Mouse (Mus musculus) embryonic facial prominence, embryonic 14.5 days (tissue): ENCODE data around the gene Zfp385b. TPM values are rescaled to one million over a fixed set of nuclear protein-coding genes. Genes with fewer than 3 reads are reported as not detected.

ENCODE experiments used
- ATAC-seq: fragments of 200-750 bp; cut with Nextera tagmentation; 2 replicates; pipeline ENCODE4 v1.8.0; 2017; ENCODE audit warnings: low read depth, moderate number of reproducible peaks, moderate TSS enrichment
- DNase-seq: peaks from one replicate; pipeline ENCODE4 v3.0.0-alpha.2; 2015; ENCODE audit warnings: low spot score
- H3K27ac ChIP-seq: fragments of 300-500 bp; sonication (generic); replicated peaks from 2 replicates; pipeline ENCODE4 v1.5.1; 2014; ENCODE audit warnings: low read depth, mild to moderate bottlenecking, low read length, moderate library complexity
- H3K27me3 ChIP-seq: fragments of 300-500 bp; sonication (generic); replicated peaks from 2 replicates; pipeline ENCODE4 v1.6.1; 2014; ENCODE audit warnings: low read length; ENCODE audit not compliant: control insufficient read depth, insufficient read depth
- H3K36me3 ChIP-seq: fragments of 300-500 bp; sonication (generic); 2 replicates; pipeline ENCODE4 v1.6.1; 2014; ENCODE audit warnings: low read length, mixed read lengths; ENCODE audit not compliant: control insufficient read depth, insufficient read depth
- H3K4me1 ChIP-seq: fragments of 300-500 bp; sonication (generic); 2 replicates; pipeline ENCODE4 v1.6.1; 2014; ENCODE audit warnings: antibody characterized with exemption, low read length; ENCODE audit not compliant: control insufficient read depth, insufficient read depth
- H3K4me2 ChIP-seq: fragments of 300-500 bp; sonication (generic); 2 replicates; pipeline ENCODE4 v1.6.1; 2014; ENCODE audit warnings: low read depth, mild to moderate bottlenecking, low read length, moderate library complexity, mixed read lengths
- H3K4me3 ChIP-seq: fragments of 300-500 bp; sonication (generic); 2 replicates; pipeline ENCODE4 v1.5.1; 2014; ENCODE audit warnings: low read depth, mild to moderate bottlenecking, low read length
- H3K9ac ChIP-seq: fragments of 300-500 bp; sonication (generic); 2 replicates; pipeline ENCODE4 v1.6.1; 2014; ENCODE audit warnings: low read depth, mild to moderate bottlenecking, low read length, moderate library complexity, mixed read lengths
- H3K9me3 ChIP-seq: fragments of 300-500 bp; sonication (generic); 2 replicates; pipeline ENCODE4 v1.6.1; 2016; ENCODE audit warnings: low read length; ENCODE audit not compliant: control insufficient read depth
- WGBS: fragments of 180-500 bp; shearing (Covaris S2); extraction: QIAGEN DNeasy Blood & Tissue Kit; methylation state at CpG from one replicate; pipeline ENCODE4 v1.1.7; 2014; 5-methylcytosine and 5-hydroxymethylcytosine counted together
- polyA plus RNA-seq: library from polyadenylated mRNA; unstranded; fragments of >200 nt; fragmentation: Nextera tagmentation; extraction: Ambion mirVana; gene quantifications from 2 replicates; pipeline ENCODE4 v1.2.1, GENCODE M21; 2014

Gene Zfp385b
- polyA plus RNA-seq, 1 experiment from 2014 or later = 8.9 TPM

DNA sequence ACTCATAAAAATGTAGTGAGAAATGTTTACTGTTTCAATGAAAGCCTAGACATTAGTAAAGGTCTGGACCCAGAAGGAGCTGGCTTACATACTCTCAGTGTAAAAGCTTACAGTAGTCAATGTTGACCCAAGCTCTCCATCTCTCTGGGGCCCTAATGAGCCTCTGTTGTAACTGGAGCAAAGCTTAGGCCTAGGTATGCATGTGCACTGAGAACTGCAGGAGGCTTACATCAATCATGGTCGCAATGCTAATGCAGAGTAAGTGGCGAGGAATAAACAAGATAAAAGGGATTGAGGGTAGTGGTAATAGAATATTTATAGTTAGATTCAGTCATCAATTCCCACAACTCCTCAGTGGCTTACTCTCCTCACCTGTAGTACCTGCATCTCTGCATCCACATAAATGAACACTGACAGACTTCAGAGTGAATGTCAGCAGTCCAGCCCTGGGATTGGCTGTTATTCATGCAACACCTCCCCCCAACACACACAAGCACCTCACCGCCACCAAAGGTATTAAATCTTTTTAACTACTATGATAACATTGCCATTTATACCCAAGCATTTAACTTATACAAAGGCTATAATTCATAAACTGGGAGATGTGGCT is 191.7 kb downstream of the Zfp385b start:
- WGBS = 69% methylated on average over 3 of the region's 3 CpGs
- no peaks in the 10 kb centered on the region for H3K4me1 ChIP-seq
- H3K9ac ChIP-seq = no peak overlapping the region
- no peaks in the 10 kb centered on the region for H3K36me3 ChIP-seq
- H3K27me3 ChIP-seq = no peaks in the 10 kb centered on the region
- ATAC-seq (no peak), DNase-seq (no peak)
- H3K4me2 ChIP-seq = no peak overlapping the region
- H3K4me3 ChIP-seq = no peak overlapping the region
- H3K27ac ChIP-seq = no peak overlapping the region
- no peaks in the 10 kb centered on the region for H3K9me3 ChIP-seq

DNA sequence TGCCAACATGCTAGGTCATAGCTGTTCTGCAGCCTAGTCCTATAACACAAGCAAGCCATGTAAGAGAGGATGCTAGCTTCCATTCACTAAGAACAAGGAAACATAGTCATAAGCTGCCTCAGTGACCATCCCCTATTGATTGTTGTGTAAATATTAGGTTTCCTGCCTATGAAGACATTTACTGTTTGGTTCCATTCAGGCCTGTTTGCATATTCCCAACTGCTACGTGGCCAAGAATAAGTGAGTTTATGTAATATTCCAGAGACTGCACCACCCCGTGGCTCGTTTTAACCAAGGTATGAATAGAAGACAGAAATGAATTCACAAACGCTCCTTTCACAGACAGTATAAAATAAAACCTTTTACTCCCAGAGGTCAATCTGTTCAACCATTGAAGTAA is 200.8 kb downstream of the Zfp385b start:
- no peak overlapping the region for H3K9ac ChIP-seq
- H3K27me3 ChIP-seq = no peaks in the 10 kb centered on the region
- H3K36me3 ChIP-seq = no peaks in the 10 kb centered on the region
- no peaks in the 10 kb centered on the region for H3K9me3 ChIP-seq
- 79% methylated on average over 4 of the region's 4 CpGs for WGBS
- peak; percentile 25 for DNase-seq
- no peaks in the 10 kb centered on the region for H3K4me1 ChIP-seq
- no peak for ATAC-seq
- no peak overlapping the region for H3K4me3 ChIP-seq
- no peak overlapping the region for H3K27ac ChIP-seq
- H3K4me2 ChIP-seq = no peak overlapping the region

DNA sequence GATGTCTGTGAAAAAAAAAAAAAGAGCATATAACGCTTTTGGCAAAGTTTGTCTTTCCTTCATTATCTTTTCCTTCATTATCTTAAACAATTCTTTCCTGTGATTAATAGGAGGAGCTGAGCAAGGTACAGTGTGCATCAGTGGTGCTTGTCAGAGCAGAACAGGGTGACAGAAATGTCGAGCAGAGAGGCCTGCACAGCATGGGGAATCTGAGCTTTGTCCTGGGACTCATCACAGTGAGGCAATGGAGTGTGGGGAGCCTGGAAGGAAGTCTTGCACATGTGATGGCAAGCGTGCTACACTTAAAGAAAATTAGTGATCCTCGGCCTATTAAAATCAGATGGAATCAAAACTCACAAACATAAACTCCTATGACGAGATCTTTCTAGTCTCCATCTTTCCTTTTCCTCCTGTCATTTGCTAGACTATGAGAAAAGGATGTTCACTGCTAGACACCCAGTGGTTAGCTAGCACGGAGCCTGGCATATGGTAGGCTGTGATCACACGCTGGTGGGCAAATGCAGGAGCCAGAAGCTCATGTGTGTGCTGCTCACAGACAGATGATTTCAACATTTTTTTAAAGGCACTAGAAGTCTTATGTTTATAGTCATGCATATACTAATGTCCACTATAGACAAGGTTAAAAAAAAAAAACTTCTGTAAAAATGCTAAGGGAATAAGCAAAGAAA is 209.0 kb downstream of the Zfp385b start:
- Histone ChIP-seq H3K36me3 (no peaks in the 10 kb centered on the region), H3K27me3 (no peaks in the 10 kb centered on the region), H3K4me3 (no peak overlapping the region), H3K27ac (no peak overlapping the region), H3K4me1 (no peaks in the 10 kb centered on the region), H3K9me3 (no peaks in the 10 kb centered on the region), H3K9ac (no peak overlapping the region), H3K4me2 (no peak overlapping the region)
- WGBS = 75% methylated on average over 7 of the region's 7 CpGs
- DNase-seq (no peak), ATAC-seq (no peak)

DNA sequence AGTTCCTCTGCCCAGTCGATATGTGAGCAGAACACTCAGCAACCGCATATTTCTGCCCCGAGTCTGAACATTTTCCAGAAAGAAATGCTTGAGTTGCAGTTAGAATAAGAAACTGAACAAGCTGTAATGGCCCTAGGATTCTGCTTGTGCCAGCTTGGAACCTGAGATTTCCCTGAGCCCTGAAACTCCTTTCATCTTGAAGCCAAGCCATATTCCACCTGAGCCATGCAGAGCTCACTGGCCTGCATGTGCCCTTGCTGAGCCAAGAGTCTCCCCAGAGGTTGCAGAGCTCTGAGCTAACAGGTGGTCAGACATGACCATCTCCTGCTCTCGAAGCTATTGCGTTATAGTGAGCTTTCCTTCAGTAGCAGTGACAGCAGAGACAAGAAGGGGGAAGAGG is 210.0 kb downstream of the Zfp385b start:
- DNase-seq (peak; percentile 65), ATAC-seq (peak; percentile 33; the same call in 1 of the 2 replicates)
- H3K27me3 ChIP-seq = no peaks in the 10 kb centered on the region
- no peak overlapping the region for H3K9ac ChIP-seq
- H3K4me1 ChIP-seq = no peaks in the 10 kb centered on the region
- WGBS = 44% methylated on average over 5 of the region's 5 CpGs
- H3K4me2 ChIP-seq = no peak overlapping the region
- peak overlapping the region; percentile 4; the same call in 1 of the 2 replicates for H3K27ac ChIP-seq
- H3K9me3 ChIP-seq = no peaks in the 10 kb centered on the region
- H3K4me3 ChIP-seq = no peak overlapping the region
- no peaks in the 10 kb centered on the region for H3K36me3 ChIP-seq

DNA sequence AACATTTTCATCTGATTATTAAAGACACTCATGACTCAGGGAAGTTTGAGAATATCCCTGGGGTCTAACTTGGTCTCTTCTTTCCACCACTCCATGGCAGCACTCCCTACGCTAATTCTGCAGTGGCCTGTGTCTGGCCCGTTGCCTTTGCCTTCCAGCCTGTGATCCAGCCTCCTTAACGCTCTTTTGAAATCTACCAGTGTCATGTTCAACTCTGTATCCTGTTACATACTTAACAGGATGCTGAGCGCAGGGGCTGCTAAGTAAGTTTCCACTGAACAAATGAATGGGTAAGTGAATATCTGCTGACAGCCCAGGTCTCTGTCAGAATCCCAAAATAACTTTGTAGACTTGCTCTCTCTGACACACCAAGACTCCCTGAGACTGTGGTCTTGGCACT is 210.8 kb downstream of the Zfp385b start:
- no peak overlapping the region for H3K4me3 ChIP-seq
- H3K27ac ChIP-seq = no peak overlapping the region
- DNase-seq (peak; percentile 72), ATAC-seq (peak; percentile 85; the same call in 1 of the 2 replicates)
- 28% methylated on average over 4 of the region's 4 CpGs for whole genome bisulfite sequencing
- no peaks in the 10 kb centered on the region for H3K27me3 ChIP-seq
- H3K4me1 ChIP-seq = no peaks in the 10 kb centered on the region
- H3K4me2 ChIP-seq = no peak overlapping the region
- H3K9ac ChIP-seq = no peak overlapping the region
- no peaks in the 10 kb centered on the region for H3K9me3 ChIP-seq
- no peaks in the 10 kb centered on the region for H3K36me3 ChIP-seq

DNA sequence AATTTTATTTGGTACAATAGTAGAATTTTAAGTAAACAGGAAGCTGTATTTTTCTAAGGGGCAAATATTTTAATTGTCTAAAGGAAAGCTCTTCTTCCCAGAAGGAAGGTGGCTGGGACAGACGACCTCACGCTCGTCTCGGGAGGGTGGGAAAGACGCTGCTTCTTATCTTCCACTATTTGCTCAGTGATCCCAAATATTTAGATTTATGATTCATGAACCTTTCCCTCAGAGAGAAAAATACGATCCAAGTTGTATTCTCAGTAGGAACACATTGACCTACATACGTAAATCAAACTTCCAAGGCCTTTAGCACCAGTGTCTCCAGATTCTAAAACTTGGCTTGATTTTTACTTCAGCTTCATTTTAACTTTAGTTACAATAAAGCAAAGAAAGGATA is 226.0 kb downstream of the Zfp385b start:
- Histone ChIP-seq H3K9ac (no peak overlapping the region), H3K27me3 (no peaks in the 10 kb centered on the region), H3K4me3 (no peak overlapping the region), H3K9me3 (no peaks in the 10 kb centered on the region), H3K4me2 (no peak overlapping the region), H3K36me3 (no peaks in the 10 kb centered on the region), H3K27ac (no peak overlapping the region), H3K4me1 (no peaks in the 10 kb centered on the region)
- no peak for DNase-seq
- WGBS = 70% methylated on average over 7 of the region's 7 CpGs
- no peak for ATAC-seq

DNA sequence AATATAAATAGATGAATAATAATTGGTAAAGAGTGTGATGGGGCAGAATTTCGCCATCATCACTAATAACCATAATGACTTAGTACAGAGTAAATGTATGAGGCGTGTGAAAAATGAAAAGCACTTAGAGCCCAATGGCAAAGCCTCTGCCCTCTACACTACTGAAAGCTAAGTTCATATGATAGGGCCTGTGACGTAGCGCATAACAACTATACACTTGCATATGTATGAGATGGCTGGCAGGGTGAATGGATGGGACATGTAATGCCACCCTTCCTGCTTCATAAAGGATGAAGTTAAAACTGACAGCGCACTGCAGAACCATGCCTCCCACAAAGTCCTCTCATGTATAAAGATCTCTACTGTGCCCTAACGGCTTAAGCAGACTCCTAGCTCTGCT is 226.9 kb downstream of the Zfp385b start:
- Histone ChIP-seq H3K9ac (no peak overlapping the region), H3K4me2 (no peak overlapping the region), H3K36me3 (no peaks in the 10 kb centered on the region), H3K4me3 (no peak overlapping the region), H3K9me3 (peaks cover 1% of the 10 kb centered on the region; the same call in 1 of the 2 replicates), H3K27me3 (no peaks in the 10 kb centered on the region), H3K4me1 (no peaks in the 10 kb centered on the region), H3K27ac (no peak overlapping the region)
- 84% methylated on average over 6 of the region's 6 CpGs for WGBS
- no peak for DNase-seq
- ATAC-seq = no peak

DNA sequence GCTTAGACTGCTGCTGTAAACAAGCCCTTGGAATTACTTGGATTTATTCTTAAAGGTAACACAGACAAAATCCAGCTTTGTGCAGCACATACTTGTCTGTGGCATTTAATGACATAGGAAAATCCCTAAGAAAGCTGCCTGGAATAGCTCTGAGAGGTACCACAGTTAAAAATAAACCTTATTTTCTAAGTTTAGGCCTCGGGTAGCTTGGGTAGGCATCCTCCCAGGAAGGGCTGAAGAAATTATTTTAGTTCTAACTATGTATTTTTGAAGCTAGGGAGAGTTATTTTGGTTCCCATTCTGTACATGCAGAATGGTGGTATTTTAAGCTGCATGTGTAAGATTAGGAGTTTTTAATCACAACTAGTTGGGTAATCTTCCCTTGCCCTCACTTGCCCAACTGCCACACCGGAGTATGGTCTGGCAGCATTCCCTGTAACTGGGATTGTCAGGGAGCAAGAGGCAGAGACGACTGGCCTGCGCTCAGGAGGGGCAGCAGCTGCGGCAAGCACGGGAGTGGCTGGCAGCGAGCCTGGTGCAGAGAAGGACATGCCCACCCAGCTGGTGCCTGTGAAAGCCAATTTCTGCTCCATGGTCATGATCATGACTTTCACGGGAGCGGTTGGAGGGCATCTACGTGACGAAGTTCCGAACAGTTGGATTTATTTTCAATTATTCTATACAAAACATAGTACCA is 230.1 kb downstream of the Zfp385b start:
- Histone ChIP-seq H3K4me1 (no peaks in the 10 kb centered on the region), H3K27me3 (no peaks in the 10 kb centered on the region), H3K27ac (no peak overlapping the region), H3K9ac (no peak overlapping the region), H3K36me3 (no peaks in the 10 kb centered on the region), H3K4me3 (no peak overlapping the region), H3K9me3 (peaks cover 11% of the 10 kb centered on the region; the same call in 1 of the 2 replicates), H3K4me2 (no peak overlapping the region)
- DNase-seq = peak; percentile 69
- WGBS = 78% methylated on average over 12 of the region's 12 CpGs
- peak; percentile 76 for ATAC-seq
